Mouse (Mus musculus) CH12.LX (cell line): ENCODE measurements around the gene Nt5c. TPM values are rescaled to one million over a fixed set of nuclear protein-coding genes. Genes with fewer than 3 reads are reported as not detected.
"Not testable (repeated sequence)": the region's sequence is repeated elsewhere in the genome, so short reads cannot be mapped to it uniquely, and the experiment has no call there.

Source experiments
- DNase-seq: peaks from one replicate; pipeline ENCODE4 v3.0.0-alpha.2; 2013; ENCODE audit errors: extremely low read depth
- H3K27ac ChIP-seq: 2 replicates; pipeline ENCODE4 v1.5.1; 2012; ENCODE audit warnings: low read depth, mild to moderate bottlenecking, control low read depth, moderate library complexity; ENCODE audit not compliant: insufficient read depth
- H3K27me3 ChIP-seq: replicated peaks from 2 replicates; pipeline ENCODE3; 2012; ENCODE audit warnings: inconsistent platforms
- H3K36me3 ChIP-seq, 2 experiments: replicated peaks in 1 of 2; 2 replicates each; pipeline versions ENCODE3 to v1.6.1; 2012; ENCODE audit warnings: inconsistent platforms in 1 of 2, low read length in 1 of 2, mild to moderate bottlenecking in 1 of 2, mixed read lengths in 1 of 2, moderate library complexity in 1 of 2; ENCODE audit not compliant: control insufficient read depth in 1 of 2, insufficient read depth in 1 of 2
- H3K4me1 ChIP-seq, 2 experiments: 2 replicates each; pipeline ENCODE4 v1.6.1; 2012; ENCODE audit warnings: inconsistent platforms in 1 of 2, moderate library complexity in 1 of 2; ENCODE audit not compliant: insufficient read depth in 2 of 2, control insufficient read depth in 1 of 2
- H3K4me2 ChIP-seq: 2 replicates; pipeline ENCODE4 v1.6.1; 2012; ENCODE audit warnings: low read depth, mild to moderate bottlenecking, control low read depth; ENCODE audit not compliant: poor library complexity, insufficient read depth, severe bottlenecking
- H3K4me3 ChIP-seq, 3 experiments: fragments of 150-350 bp in 1 of 3; sonication (generic) in 1 of 3; replicated peaks in 1 of 3; 2 replicates each; pipeline versions ENCODE3 to v1.5.1; 2011 to 2012; ENCODE audit warnings: low read depth in 2 of 3, low read length in 2 of 3, mild to moderate bottlenecking in 2 of 3, moderate library complexity in 2 of 3, control low read depth in 1 of 3, improper control_type of control experiment in 1 of 3, inconsistent platforms in 1 of 3, mixed read lengths in 1 of 3; ENCODE audit not compliant: poor library complexity in 1 of 3
- H3K79me2 ChIP-seq: replicated peaks from 2 replicates; pipeline ENCODE4 v1.6.1; 2012; ENCODE audit warnings: mild to moderate bottlenecking, moderate library complexity; ENCODE audit not compliant: control insufficient read depth, poor library complexity, insufficient read depth, severe bottlenecking; ENCODE audit errors: extremely low read depth
- H3K9ac ChIP-seq: 2 replicates; pipeline ENCODE4 v1.6.1; 2012; ENCODE audit warnings: low read depth, mild to moderate bottlenecking, control low read depth, moderate library complexity; ENCODE audit not compliant: insufficient read depth
- H3K9me3 ChIP-seq: replicated peaks from 2 replicates; pipeline ENCODE3; 2012; ENCODE audit warnings: low read length, inconsistent platforms, mixed read lengths
- CHD1 ChIP-seq: IDR thresholded peaks from 2 replicates; pipeline ENCODE4 v1.6.1; 2012; ENCODE audit warnings: low read depth, low read length, improper control_type of control experiment, inconsistent platforms
- E2F4 ChIP-seq: IDR thresholded peaks from 2 replicates; pipeline ENCODE4 v1.6.1; 2011; ENCODE audit warnings: low read depth, low read length, improper control_type of control experiment; ENCODE audit not compliant: insufficient replicate concordance
- EP300 ChIP-seq: IDR thresholded peaks from 2 replicates; pipeline ENCODE4 v1.6.1; 2011; ENCODE audit warnings: low read length, improper control_type of control experiment
- ETS1 ChIP-seq: conservative IDR thresholded peaks from 2 replicates; pipeline ENCODE4 v1.6.1; 2012; ENCODE audit warnings: low read depth, mild to moderate bottlenecking, inconsistent platforms, low read length, improper control_type of control experiment, moderate library complexity
- GABPA ChIP-seq: IDR thresholded peaks from 2 replicates; pipeline ENCODE4 v1.6.1; 2012; ENCODE audit warnings: low read depth, low read length, improper control_type of control experiment, inconsistent platforms; ENCODE audit not compliant: insufficient replicate concordance
- IRF4 ChIP-seq: IDR thresholded peaks from 2 replicates; pipeline ENCODE4 v1.6.1; 2014; ENCODE audit warnings: low read depth, mild to moderate bottlenecking, inconsistent platforms, low read length, improper control_type of control experiment
- JUN ChIP-seq: IDR thresholded peaks from 2 replicates; pipeline ENCODE4 v1.6.1; 2011; ENCODE audit warnings: low read depth, mild to moderate bottlenecking, low read length, improper control_type of control experiment, moderate library complexity; ENCODE audit not compliant: insufficient read depth
- KAT2A ChIP-seq: IDR thresholded peaks from 2 replicates; pipeline ENCODE4 v1.6.1; 2012; ENCODE audit warnings: low read length, improper control_type of control experiment, inconsistent platforms; ENCODE audit not compliant: insufficient replicate concordance
- MAFK ChIP-seq: IDR thresholded peaks from 2 replicates; pipeline ENCODE4 v1.6.1; 2011; ENCODE audit warnings: low read length, improper control_type of control experiment; ENCODE audit not compliant: insufficient replicate concordance
- MAX ChIP-seq: IDR thresholded peaks from 2 replicates; pipeline ENCODE4 v1.6.1; 2011; ENCODE audit warnings: low read length, improper control_type of control experiment
- MEF2A ChIP-seq: IDR thresholded peaks from 2 replicates; pipeline ENCODE4 v1.6.1; 2014; ENCODE audit warnings: low read depth, mild to moderate bottlenecking, inconsistent platforms, low read length, improper control_type of control experiment, borderline replicate concordance
- NELFE ChIP-seq: IDR thresholded peaks from 2 replicates; pipeline ENCODE4 v1.6.1; 2011; ENCODE audit warnings: low read depth, low read length, improper control_type of control experiment
- NRF1 ChIP-seq: IDR thresholded peaks from 2 replicates; pipeline ENCODE4 v1.6.1; 2014; ENCODE audit warnings: low read depth, mild to moderate bottlenecking, inconsistent platforms, low read length, improper control_type of control experiment, moderate library complexity
- PAX5 ChIP-seq: IDR thresholded peaks from 2 replicates; pipeline ENCODE4 v1.6.1; 2012; ENCODE audit warnings: low read length, inconsistent platforms, mixed read lengths
- POLR2A ChIP-seq: IDR thresholded peaks from 2 replicates; pipeline ENCODE4 v1.6.1; 2011; ENCODE audit warnings: low read depth, mild to moderate bottlenecking, improper control_type of control experiment, low read length
- POLR2AphosphoS2 ChIP-seq: IDR thresholded peaks from 2 replicates; pipeline ENCODE4 v1.6.1; 2011; ENCODE audit warnings: low read depth, low read length, improper control_type of control experiment
- RAD21 ChIP-seq: IDR thresholded peaks from 2 replicates; pipeline ENCODE4 v1.6.1; 2011; ENCODE audit warnings: low read depth, mild to moderate bottlenecking, low read length, improper control_type of control experiment, moderate library complexity
- SIN3A ChIP-seq: IDR thresholded peaks from 2 replicates; pipeline ENCODE4 v1.6.1; 2012; ENCODE audit warnings: low read length, improper control_type of control experiment, inconsistent platforms
- SMC3 ChIP-seq: IDR thresholded peaks from 2 replicates; pipeline ENCODE4 v1.6.1; 2011; ENCODE audit warnings: low read depth, low read length, improper control_type of control experiment
- TBP ChIP-seq: conservative IDR thresholded peaks from 2 replicates; pipeline ENCODE4 v1.6.1; 2011; ENCODE audit warnings: low read depth, low read length, improper control_type of control experiment
- TCF12 ChIP-seq: IDR thresholded peaks from 2 replicates; pipeline ENCODE4 v1.6.1; 2014; ENCODE audit warnings: low read depth, mild to moderate bottlenecking, inconsistent platforms, low read length, improper control_type of control experiment
- ZKSCAN1 ChIP-seq: IDR thresholded peaks from 2 replicates; pipeline ENCODE4 v1.6.1; 2012; ENCODE audit warnings: low read depth, inconsistent platforms, low read length, improper control_type of control experiment, borderline replicate concordance
- dilution Hi-C: fragments of 300-500 bp; cut with MboI; formaldehyde crosslinking; loops from 2 replicates; pipeline ENCODE4 v1.14.3; 2020; ENCODE audit warnings: low sequenced_read_pairs; ENCODE audit not compliant: extremely low pct_unique_long_range_greater_than_20kb, extremely low pct_ligation_motif_present
- in situ Hi-C: fragments of 300-500 bp; cut with MboI; formaldehyde crosslinking; loops from 3 replicates; pipeline ENCODE4 v1.14.3; 2019; ENCODE audit warnings: low sequenced_read_pairs, low pct_ligation_motif_present, low pct_unique_long_range_greater_than_20kb, mixed read lengths
- polyA plus RNA-seq: library from polyadenylated mRNA; unstranded; fragments of >175 nt; gene quantifications from 2 replicates; pipeline ENCODE4 v1.2.1, GENCODE M21; 2012; ENCODE audit warnings: low read depth; ENCODE audit not compliant: insufficient read length
- total RNA-seq, 2 experiments: library from RNA; depleted of rRNA; stranded (reverse); fragments of 300-350 nt in 1 of 2; fragments of >200 nt in 1 of 2; gene quantifications; 2 replicates each; pipeline ENCODE4 v1.2.3; 2012 to 2014

Nt5c gene
- total and polyA plus RNA-seq, 3 experiments, result 65.3 to 175 (median 151) TPM

- TF ChIP-seq NRF1 (no peak; the same call in 1 of the 2 replicates), IRF4 (peak; percentile 59; the same call in 1 of the 2 replicates)
Observed at GRCm38 (mm10) chr11:115535401-115536037, 43.9 kb upstream of the Nt5c start (continued).

GRCm38 (mm10) chr11:115534759-115535371 is 43.2 kb upstream of the Nt5c start:
- peaks cover 9 to 48% of the 10 kb centered on the region in 2 experiments; a peak in 3 of 4 replicates for H3K4me1 ChIP-seq
- TF ChIP-seq SIN3A, result no peak; the same call in none of the 2 replicates
- TF ChIP-seq NELFE, result 0 out of 2 replicates have a peak, but pooled peaks have one; percentile 10
- peak; percentile 51; the same call in 1 of the 2 replicates for TF ChIP-seq POLR2AphosphoS2
- no peak for TF ChIP-seq POLR2A
- TF ChIP-seq SMC3, result no peak
- TF ChIP-seq CHD1, result peak; percentile 77; the same call in 1 of the 2 replicates
- peaks cover 30 to 42% of the 10 kb centered on the region in 2 experiments for H3K36me3 ChIP-seq
- H3K79me2 ChIP-seq, result peaks cover 56% of the 10 kb centered on the region
- no peaks in the 10 kb centered on the region for H3K27me3 ChIP-seq
- H3K4me3 ChIP-seq, result peak overlapping the region; percentile 82 to 96 (median 84)
- H3K9ac ChIP-seq, result peak overlapping the region; percentile 97
- H3K27ac ChIP-seq, result peak overlapping the region; percentile 70
- no peak for DNase-seq
- H3K9me3 ChIP-seq, result no peaks in the 10 kb centered on the region
- in situ Hi-C loops (no loop called here), dilution Hi-C loops (no loop called here)
- H3K4me2 ChIP-seq, result peak overlapping the region; percentile 97

DNA sequence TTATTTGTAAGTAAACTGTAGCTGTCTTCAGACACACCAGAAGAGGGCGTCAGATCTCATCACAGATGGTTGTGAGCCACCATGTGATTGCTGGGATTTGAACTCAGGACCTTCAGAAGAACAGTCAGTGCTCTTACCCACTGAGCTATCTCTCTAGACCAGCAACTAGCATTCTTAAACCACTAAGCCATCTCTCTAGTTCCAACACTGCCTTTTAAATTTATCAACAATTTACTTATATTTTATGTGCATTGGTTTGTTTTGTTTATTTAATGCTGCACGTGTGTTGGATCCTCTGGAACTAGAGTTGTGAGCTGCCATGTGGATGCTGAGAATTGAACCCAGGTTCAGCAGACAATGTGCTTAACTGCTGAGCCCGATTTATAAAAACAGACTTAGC is 34.8 kb upstream of the Nt5c start:
- dilution Hi-C loops, DNase-seq, H3K9ac ChIP-seq, H3K27me3 ChIP-seq, H3K27ac ChIP-seq, in situ Hi-C loops, H3K4me2 ChIP-seq, H3K9me3 ChIP-seq, H3K4me3 ChIP-seq: not testable (repeated sequence)
- Histone ChIP-seq H3K79me2 (peaks cover 58% of the 10 kb centered on the region), H3K4me1 (peaks cover 0 to 33% of the 10 kb centered on the region in 2 experiments; a peak in 2 of 4 replicates), H3K36me3 (peaks cover 55 to 78% of the 10 kb centered on the region in 2 experiments)

- no peak overlapping the region for H3K27ac ChIP-seq
- no peaks in the 10 kb centered on the region for H3K27me3 ChIP-seq
- peaks cover 4 to 52% of the 10 kb centered on the region in 2 experiments; a peak in 3 of 4 replicates for H3K4me1 ChIP-seq
- H3K4me3 ChIP-seq, result no peak overlapping the region
- H3K9ac ChIP-seq, result no peak overlapping the region
- in situ Hi-C loops (no loop called here), dilution Hi-C loops (no loop called here)
- H3K79me2 ChIP-seq, result peaks cover 31% of the 10 kb centered on the region
- no peaks in the 10 kb centered on the region for H3K9me3 ChIP-seq
- H3K4me2 ChIP-seq, result no peak overlapping the region
- DNase-seq, result no peak
- H3K36me3 ChIP-seq, result peaks cover 35 to 56% of the 10 kb centered on the region in 2 experiments
- TF ChIP-seq RAD21 (no peak), ZKSCAN1 (no peak), GABPA (no peak), MAX (no peak), PAX5 (no peak), TCF12 (no peak), TBP (no peak), JUN (no peak), E2F4 (no peak), NRF1 (no peak), EP300 (no peak), MEF2A (no peak), MAFK (no peak), KAT2A (no peak), POLR2A (no peak), ETS1 (no peak)
Observed at GRCm38 (mm10) chr11:115522703-115523102, 31.0 kb upstream of the Nt5c start.
